Mouse (Mus musculus) T-helper 1 cell (primary cell): ENCODE data around the gene Pold4.

ENCODE experiments used
- in situ Hi-C: fragments of 300-600 bp; cut with MboI, MseI; formaldehyde crosslinking; loops from one replicate; pipeline ENCODE4 v1.15.1; 2025; ENCODE audit warnings: high pct_unique_total_duplicates

Gene Pold4

GRCm38 (mm10) chr19:4203604-4204326 is 27.9 kb upstream of the Pold4 start:
- in situ Hi-C loops = no loop called here

DNA sequence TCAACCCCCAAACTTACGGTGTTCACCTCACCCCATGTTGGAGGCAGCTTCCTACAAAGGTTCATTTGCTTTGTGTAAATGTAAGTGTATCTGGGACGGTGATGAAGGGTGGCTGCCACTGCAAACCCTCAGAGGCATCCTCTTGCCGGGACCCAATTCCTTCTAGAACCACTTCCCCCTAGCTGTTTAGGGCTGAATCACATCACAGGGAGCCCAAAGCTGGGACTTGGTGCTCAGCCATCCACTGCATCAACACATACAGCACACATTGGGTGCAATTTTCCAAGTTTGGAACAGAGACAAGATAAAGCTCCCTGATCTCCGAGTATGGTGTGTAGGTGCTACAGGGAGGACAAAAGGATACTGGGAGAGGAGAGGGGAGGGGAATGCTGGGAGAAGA is 26.8 kb upstream of the Pold4 start:
- in situ Hi-C loops = loop anchor here (5.0 kb wide), 1 partner anchor 37 kb away; no protein-coding TSS in a partner anchor

DNA sequence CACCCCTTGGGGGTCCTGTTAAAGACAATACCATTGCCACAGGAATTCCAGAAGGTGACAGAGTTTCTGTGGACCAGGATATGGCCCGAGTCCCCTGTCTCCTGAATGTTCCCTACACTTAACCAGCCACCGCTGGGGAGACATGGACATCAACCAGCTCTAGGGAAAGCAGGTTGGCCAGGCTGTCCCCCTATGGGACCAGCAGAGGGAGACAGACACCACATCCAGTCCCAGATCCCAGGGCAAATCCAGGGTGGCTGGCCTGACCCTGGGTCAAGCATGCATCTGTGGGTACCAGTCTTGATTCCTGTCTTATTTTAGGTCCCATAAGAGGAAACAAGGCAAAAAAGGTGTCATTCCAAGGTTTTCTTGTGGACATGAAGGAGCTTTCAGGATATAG is 24.7 kb upstream of the Pold4 start:
- in situ Hi-C loops = loop anchor here (5.0 kb wide), 1 partner anchor 35 kb away; no protein-coding TSS in a partner anchor

GRCm38 (mm10) chr19:4208563-4208962 is 23.1 kb upstream of the Pold4 start:
- in situ Hi-C loops = loop anchor here (5.0 kb wide), 1 partner anchor 34 kb away; no protein-coding TSS in a partner anchor

- in situ Hi-C loops = no loop called here
These were observed 19.7 kb upstream of the Pold4 start for GRCm38 (mm10) chr19:4211891-4212588.

- in situ Hi-C loops = no loop called here
These were observed 18.1 kb upstream of the Pold4 start for GRCm38 (mm10) chr19:4213524-4213974.

DNA sequence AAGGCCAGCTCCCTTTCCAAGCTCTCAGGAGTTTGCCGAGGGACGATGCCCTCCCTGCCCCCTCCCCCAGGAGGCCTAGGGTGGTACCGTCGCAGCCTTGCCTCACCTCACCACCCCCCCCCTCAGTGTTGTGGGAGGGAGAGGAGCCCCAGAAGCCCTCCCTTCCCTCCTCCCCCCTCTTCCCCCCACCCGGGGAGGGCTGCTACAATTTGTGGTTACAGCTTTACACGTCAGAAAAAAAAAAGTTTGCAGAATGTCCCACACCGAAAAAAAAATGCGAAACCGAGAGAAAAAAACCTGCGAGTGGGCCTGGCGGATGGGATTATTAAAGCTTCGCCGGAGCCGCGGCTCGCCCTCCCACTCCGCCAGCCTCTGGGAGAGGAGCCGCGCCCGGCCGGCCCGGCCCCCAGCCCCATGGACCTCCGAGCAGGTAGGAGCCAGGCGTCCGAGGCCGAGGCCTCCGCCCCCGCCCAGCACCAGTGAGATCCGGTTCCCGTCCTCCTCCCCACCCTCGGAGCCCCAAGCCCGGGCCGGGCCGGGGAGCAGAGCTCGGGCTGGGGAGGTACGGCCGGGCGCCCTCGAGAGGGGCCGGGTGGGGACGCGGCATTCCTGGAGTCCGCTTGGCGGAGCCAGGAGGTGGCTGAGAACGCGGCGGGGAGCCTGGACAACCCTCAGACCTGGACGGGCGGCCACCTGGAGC is 17.5 kb upstream of the Pold4 start, which contains the start of the genes Clcf1 and AC109138.7:
Gene Clcf1 (plus strand): TSS at position 168 of the 700 bp plus-strand sequence.
Gene AC109138.7 (plus strand): TSS at position 287 of the 700 bp plus-strand sequence.
- in situ Hi-C loops = no loop called here

- in situ Hi-C loops = no loop called here
These were observed 16.8 kb upstream of the Pold4 start for GRCm38 (mm10) chr19:4214771-4215450.

DNA sequence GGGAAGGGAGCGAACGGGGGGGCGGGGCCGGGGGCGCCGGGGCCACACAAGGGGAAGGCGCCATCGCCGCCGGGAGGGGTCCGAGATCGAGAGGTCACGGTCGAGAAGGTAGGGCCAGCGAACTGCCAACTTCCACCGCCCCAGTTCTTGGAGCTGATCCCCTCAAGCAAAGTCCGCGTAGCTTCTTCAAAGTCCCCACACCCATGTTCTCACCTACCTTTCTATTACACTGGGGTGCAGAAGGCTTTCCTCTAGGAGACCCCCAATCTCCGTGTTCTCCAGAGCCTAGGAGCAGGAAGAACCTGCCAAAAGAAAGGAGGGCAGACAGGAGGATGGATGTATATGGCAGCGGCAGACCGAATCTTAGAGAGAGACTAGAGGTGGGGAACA is 16.3 kb upstream of the Pold4 start:
- in situ Hi-C loops = no loop called here

DNA sequence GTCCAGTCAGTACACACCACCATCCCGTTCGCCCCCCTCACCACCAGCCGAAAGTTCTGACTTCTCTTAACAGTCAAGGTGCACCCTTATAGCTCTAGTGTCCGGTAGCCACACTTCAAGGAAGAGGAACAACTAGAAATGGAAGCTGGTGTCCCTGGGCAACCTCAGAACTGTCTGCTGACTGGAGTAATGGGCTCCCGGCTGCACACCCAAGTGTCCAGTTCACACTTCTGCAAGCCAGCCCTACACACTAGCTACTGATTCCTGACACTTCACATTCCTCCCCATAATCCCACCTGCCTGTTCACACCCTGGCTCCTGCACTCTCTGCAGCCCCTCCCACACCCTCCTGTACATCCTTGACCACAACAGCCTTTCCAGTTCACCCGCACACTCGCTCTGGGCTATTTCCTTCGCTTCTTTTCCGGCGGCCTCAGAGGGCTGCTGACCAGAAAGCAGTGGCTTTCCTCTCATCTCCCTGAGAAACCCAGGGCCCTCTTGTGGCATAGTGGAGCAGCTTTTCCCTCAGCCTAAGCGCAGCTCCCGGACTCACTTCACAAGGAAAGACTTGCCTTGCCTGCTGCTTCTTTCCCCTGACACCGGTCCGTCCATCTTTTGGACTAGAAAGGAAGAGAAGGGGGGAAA is 15.5 kb upstream of the Pold4 start:
- in situ Hi-C loops = no loop called here

- in situ Hi-C loops = no loop called here
These were observed 14.6 kb upstream of the Pold4 start for GRCm38 (mm10) chr19:4217140-4217539.

- in situ Hi-C loops = no loop called here
These were observed 13.8 kb upstream of the Pold4 start for GRCm38 (mm10) chr19:4217855-4218254.

- in situ Hi-C loops = no loop called here
These were observed 13.4 kb upstream of the Pold4 start for GRCm38 (mm10) chr19:4218293-4218692.

DNA sequence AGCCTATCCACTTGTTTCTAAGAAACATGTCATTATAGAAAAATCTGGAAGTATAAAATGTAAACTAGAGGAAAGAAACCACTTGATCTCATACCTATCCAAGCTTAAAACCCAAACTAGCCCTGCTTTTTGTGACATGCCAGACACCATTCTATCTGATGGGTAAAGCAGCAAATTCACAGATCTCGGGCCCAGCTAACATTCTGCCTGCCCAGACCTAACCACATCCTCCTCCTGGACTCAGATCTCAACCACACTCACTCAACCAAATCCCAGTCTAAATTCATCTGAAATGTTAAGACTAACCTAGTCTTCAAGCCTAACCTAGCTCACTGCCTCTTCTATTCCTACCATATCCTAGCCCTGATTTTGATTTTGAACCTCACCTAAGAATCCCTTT is 12.9 kb upstream of the Pold4 start:
- in situ Hi-C loops = no loop called here

- in situ Hi-C loops = no loop called here
These were observed 11.8 kb upstream of the Pold4 start for GRCm38 (mm10) chr19:4219943-4220342.

GRCm38 (mm10) chr19:4220416-4220815 is 11.3 kb upstream of the Pold4 start:
- in situ Hi-C loops = no loop called here

DNA sequence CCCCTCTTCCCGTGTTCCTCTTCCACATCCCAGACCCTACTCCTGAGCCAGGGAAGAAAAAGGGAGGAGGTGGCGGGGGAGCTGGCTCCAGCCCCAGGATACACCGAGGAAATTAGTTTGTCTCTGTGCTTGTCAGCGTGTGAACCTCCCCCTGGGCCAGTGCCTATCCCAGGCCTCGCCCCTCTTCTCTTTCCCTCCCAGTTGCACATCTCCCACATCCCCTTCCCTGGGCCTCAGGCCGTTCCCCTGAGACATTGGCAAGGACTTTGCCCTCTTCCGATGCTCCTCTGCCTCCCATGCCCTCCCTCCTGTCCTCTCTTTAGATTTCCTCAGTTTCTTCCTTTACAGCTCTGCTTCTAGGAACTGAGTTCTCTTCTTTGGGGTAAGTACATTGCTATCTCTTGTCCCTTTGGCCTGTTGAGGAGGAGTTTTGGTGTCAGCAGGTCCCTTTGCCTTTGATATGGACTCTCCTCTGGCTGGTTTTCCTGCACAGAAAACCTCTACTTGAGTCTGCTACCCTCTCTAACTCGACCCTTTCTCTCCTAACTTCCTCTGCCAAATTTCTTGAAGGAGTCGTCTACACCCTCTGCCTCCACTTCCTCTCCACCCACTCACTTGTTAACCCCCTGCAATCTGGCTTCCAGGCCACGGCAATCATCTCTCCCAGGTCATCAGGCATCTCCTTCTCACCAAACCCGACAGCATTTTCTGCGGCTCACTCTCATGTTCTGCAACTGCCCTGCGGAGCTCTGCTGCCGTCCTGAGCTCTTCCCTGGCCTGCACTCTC is 10.5 kb upstream of the Pold4 start:
- in situ Hi-C loops = no loop called here

- in situ Hi-C loops = no loop called here
These were observed 9.5 kb upstream of the Pold4 start for GRCm38 (mm10) chr19:4222165-4222564.

DNA sequence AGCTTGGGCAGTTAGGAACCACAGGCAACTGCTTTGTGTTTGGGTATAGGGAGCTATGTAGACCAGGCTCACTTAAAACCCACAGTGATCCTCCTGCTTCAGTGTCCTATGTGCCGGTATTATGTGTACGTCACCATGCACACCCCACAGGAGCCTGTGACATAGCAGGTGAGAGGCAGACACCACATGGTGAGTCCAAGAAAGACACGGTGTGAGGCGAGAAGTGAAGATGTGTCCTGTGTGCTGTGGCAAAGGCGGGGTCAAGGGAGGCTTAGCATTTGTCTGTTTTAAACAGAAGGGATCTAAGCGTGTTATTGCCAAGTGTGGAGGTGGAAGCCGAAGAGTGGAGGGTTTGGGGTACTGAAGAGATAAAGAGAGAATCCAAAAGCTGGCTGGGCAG is 4.9 kb upstream of the Pold4 start:
- in situ Hi-C loops = no loop called here

GRCm38 (mm10) chr19:4227446-4227845 is 4.3 kb upstream of the Pold4 start:
- in situ Hi-C loops = no loop called here
